Mouse (Mus musculus): ENCODE measurements around the gene Fgd5. TPM values are rescaled to one million over a fixed set of nuclear protein-coding genes. Genes with fewer than 3 reads are reported as not detected.

Fgd5 gene
- 22.2 TPM for polyA plus RNA-seq (2014; fragmentation: Illumina TruSeq; extraction: RNeasy Lipid Tissue Mini Kit (QIAGEN cat#74804); ENCODE audit: low read depth, low replicate concordance)

GRCm38 (mm10) chr6:91978371-91979300, at the start of gene Fgd5:
TSS of gene Fgd5 (plus strand) at chr6:91978878.

GRCm38 (mm10) chr6:92091130-92091591, 112.5 kb downstream of the Fgd5 start, which contains the start of gene Nr2c2:
TSS of gene Nr2c2 (plus strand) at chr6:92091390.

Other genes with a start within 250 kb of the Fgd5 start
- gene Grip2, start 151.6 kb upstream of the Fgd5 start, polyA plus RNA-seq (2014; fragmentation: Illumina TruSeq; extraction: RNeasy Lipid Tissue Mini Kit (QIAGEN cat#74804); ENCODE audit: low read depth, low replicate concordance), result 24.2 TPM
- gene Ccdc174, start 100.8 kb upstream of the Fgd5 start, polyA plus RNA-seq (2014; fragmentation: Illumina TruSeq; extraction: RNeasy Lipid Tissue Mini Kit (QIAGEN cat#74804); ENCODE audit: low read depth, low replicate concordance), result 13.3 TPM
- 0.63 TPM for gene 4930590J08Rik, start 76.1 kb upstream of the Fgd5 start, polyA plus RNA-seq (2014; fragmentation: Illumina TruSeq; extraction: RNeasy Lipid Tissue Mini Kit (QIAGEN cat#74804); ENCODE audit: low read depth, low replicate concordance)
- 14.2 TPM for gene Nr2c2, start 112.5 kb downstream of the Fgd5 start, polyA plus RNA-seq (2014; fragmentation: Illumina TruSeq; extraction: RNeasy Lipid Tissue Mini Kit (QIAGEN cat#74804); ENCODE audit: low read depth, low replicate concordance)
- 63.5 TPM for gene Mrps25, start 205.2 kb downstream of the Fgd5 start, polyA plus RNA-seq (2014; fragmentation: Illumina TruSeq; extraction: RNeasy Lipid Tissue Mini Kit (QIAGEN cat#74804); ENCODE audit: low read depth, low replicate concordance)
- gene Rbsn, start 236.0 kb downstream of the Fgd5 start, polyA plus RNA-seq (2014; fragmentation: Illumina TruSeq; extraction: RNeasy Lipid Tissue Mini Kit (QIAGEN cat#74804); ENCODE audit: low read depth, low replicate concordance), result 13.9 TPM

Measured in heart, adult 10 weeks (tissue).